Mouse (Mus musculus): ENCODE measurements around the gene Pfkfb3. TPM values are rescaled to one million over a fixed set of nuclear protein-coding genes. Genes with fewer than 3 reads are reported as not detected.

The Pfkfb3 gene
- polyA plus RNA-seq, 2 experiments from 2014 or later, result 11.2 to 18.2 TPM

- ATAC-seq, result no peak
These were observed 125.3 kb downstream of the Pfkfb3 start for GRCm38 (mm10) chr2:11428621-11429020.

DNA sequence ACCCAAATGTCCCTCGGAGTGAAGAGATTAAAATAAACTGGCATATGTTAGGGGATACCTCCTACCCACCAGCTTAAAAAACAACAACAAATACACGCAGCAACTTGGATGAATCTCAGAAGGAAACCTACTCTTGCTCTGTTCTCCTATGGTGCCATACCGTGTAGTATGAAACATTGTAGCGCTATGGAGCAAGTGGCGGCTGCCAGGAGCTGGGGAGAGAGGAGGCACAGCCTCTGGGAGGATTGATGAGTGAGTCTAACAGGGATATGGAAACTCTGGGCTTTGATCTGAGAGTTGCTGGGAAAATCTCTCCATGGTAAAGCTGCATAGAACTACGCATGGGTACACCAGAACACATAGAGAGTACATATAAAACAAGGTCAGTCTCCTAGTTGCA lies 126.3 kb downstream of the Pfkfb3 start:
- no peak for ATAC-seq

GRCm38 (mm10) chr2:11426379-11426778 lies 127.5 kb downstream of the Pfkfb3 start:
- no peak for ATAC-seq

GRCm38 (mm10) chr2:11425421-11426131 lies 128.3 kb downstream of the Pfkfb3 start:
- ATAC-seq, result no peak

GRCm38 (mm10) chr2:11424252-11424651 lies 129.6 kb downstream of the Pfkfb3 start:
- no peak for ATAC-seq

- no peak for ATAC-seq
These were observed 130.5 kb downstream of the Pfkfb3 start for GRCm38 (mm10) chr2:11423421-11423820.

DNA sequence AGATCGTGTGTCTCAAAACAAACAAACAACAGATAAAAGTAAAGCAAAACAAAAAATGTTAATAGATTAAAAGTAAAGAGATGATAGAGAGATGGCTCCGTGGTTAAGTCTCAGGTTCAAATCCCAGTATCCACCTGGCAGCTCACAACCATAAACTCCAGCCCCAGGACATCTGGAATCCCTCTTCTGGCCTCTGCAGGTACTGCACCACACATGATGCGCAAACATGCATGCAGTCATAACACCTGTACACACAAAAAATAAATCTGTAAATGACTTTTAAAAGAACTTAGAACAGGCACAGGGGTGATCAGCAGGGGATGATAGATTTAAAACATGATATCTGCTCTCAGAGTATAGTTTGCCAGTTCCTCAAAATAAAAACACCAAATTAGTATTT lies 131.5 kb downstream of the Pfkfb3 start:
- no peak for ATAC-seq

Other genes with a start within 250 kb of the Pfkfb3 start
- 10 to 100 TPM; 33.1 to 38.5 TPM for gene Rbm17, start 50.1 kb upstream of the Pfkfb3 start, polyA plus RNA-seq (2017; shearing (Covaris generic))
- not detected for gene Gm17490, start 72.2 kb upstream of the Pfkfb3 start, polyA plus RNA-seq (2017; shearing (Covaris generic))
- gene Il2ra, start 88.7 kb upstream of the Pfkfb3 start, polyA plus RNA-seq (2017; shearing (Covaris generic)), result 100 to 1,000 TPM; 305 to 312 TPM
- gene Il15ra, start 151.2 kb upstream of the Pfkfb3 start, polyA plus RNA-seq (2017; shearing (Covaris generic)), result 10 to 100 TPM; 23.0 to 24.0 TPM
- 10 to 100 TPM; 32.2 to 39.0 TPM for gene Fbh1, start 223.5 kb upstream of the Pfkfb3 start, polyA plus RNA-seq (2017; shearing (Covaris generic))
- 10 to 100 TPM; 29.5 to 36.1 TPM for gene Ankrd16, start 223.8 kb upstream of the Pfkfb3 start, polyA plus RNA-seq (2017; shearing (Covaris generic))

Data from activated CD4-positive, CD25-positive, alpha-beta regulatory T cell, adult 4 months (primary cell).